Mouse (Mus musculus) myocyte (in vitro differentiated cells): ENCODE measurements around the gene Gabbr2. TPM values are rescaled to one million over a fixed set of nuclear protein-coding genes. Genes with fewer than 3 reads are reported as not detected.

Experiments
- H3K27me3 ChIP-seq: one replicate; pipeline ENCODE4 v1.6.1; 2011; ENCODE audit not compliant: control insufficient read depth, insufficient read depth, insufficient read length
- H3K36me3 ChIP-seq: one replicate; pipeline ENCODE4 v1.6.1; 2011; ENCODE audit not compliant: control insufficient read depth, insufficient read depth
- H3K4me2 ChIP-seq: one replicate; pipeline ENCODE4 v1.6.1; 2011; ENCODE audit warnings: low read depth, control low read depth
- H3K4me3 ChIP-seq: one replicate; pipeline ENCODE4 v1.5.1; 2011; ENCODE audit warnings: mild to moderate bottlenecking, control low read depth, moderate library complexity
- H3K79me2 ChIP-seq: one replicate; pipeline ENCODE4 v1.6.1; 2011; ENCODE audit not compliant: control insufficient read depth, insufficient read depth
- H3ac ChIP-seq: one replicate; pipeline ENCODE4 v1.6.1; 2011; ENCODE audit not compliant: control insufficient read depth, insufficient read length
- CEBPB ChIP-seq: IDR thresholded peaks from 2 replicates; pipeline ENCODE4 v1.6.1; 2011; ENCODE audit warnings: mild to moderate bottlenecking, moderate library complexity; ENCODE audit not compliant: poor library complexity, insufficient read depth, severe bottlenecking
- E2F4 ChIP-seq: IDR thresholded peaks from one replicate; pipeline ENCODE4 v1.6.1; 2011; ENCODE audit warnings: mild to moderate bottlenecking, control low read depth, moderate library complexity; ENCODE audit not compliant: insufficient read depth
- MAX ChIP-seq: IDR thresholded peaks from one replicate; pipeline ENCODE4 v1.6.1; 2011; ENCODE audit warnings: low read depth, mild to moderate bottlenecking, control low read depth
- MYOD1 ChIP-seq, 3 experiments: IDR thresholded peaks; one replicate each; pipeline ENCODE4 v1.6.1; 2011; ENCODE audit warnings: control low read depth in 2 of 3, low read depth in 2 of 3, mild to moderate bottlenecking in 2 of 3, moderate library complexity in 1 of 3; ENCODE audit not compliant: insufficient read length in 2 of 3, control insufficient read depth in 1 of 3
- MYOG ChIP-seq, 3 experiments: IDR thresholded peaks; one replicate each; pipeline ENCODE4 v1.6.1; 2011; ENCODE audit warnings: control low read depth in 2 of 3, low read depth in 2 of 3, mild to moderate bottlenecking in 2 of 3; ENCODE audit not compliant: insufficient read length in 2 of 3, control insufficient read depth in 1 of 3, insufficient read depth in 1 of 3
- POLR2A ChIP-seq: IDR thresholded peaks from one replicate; pipeline ENCODE4 v1.6.1; 2011; ENCODE audit warnings: low read depth, mild to moderate bottlenecking, control low read depth, moderate library complexity; ENCODE audit not compliant: insufficient read length
- POLR2AphosphoS2 ChIP-seq: IDR thresholded peaks from one replicate; pipeline ENCODE4 v1.6.1; 2011; ENCODE audit warnings: low read depth, control low read depth; ENCODE audit not compliant: insufficient read length
- REST ChIP-seq: IDR thresholded peaks from one replicate; pipeline ENCODE4 v1.6.1; 2011; ENCODE audit warnings: mild to moderate bottlenecking, control low read depth, moderate library complexity; ENCODE audit not compliant: insufficient read depth, insufficient read length
- SRF ChIP-seq: IDR thresholded peaks from one replicate; pipeline ENCODE4 v1.6.1; 2011; ENCODE audit warnings: low read depth; ENCODE audit not compliant: control insufficient read depth, insufficient read length
- TCF12 ChIP-seq: IDR thresholded peaks from one replicate; pipeline ENCODE4 v1.6.1; 2011; ENCODE audit warnings: mild to moderate bottlenecking, control low read depth; ENCODE audit not compliant: poor library complexity, insufficient read depth, severe bottlenecking
- TCF3 ChIP-seq: IDR thresholded peaks from one replicate; pipeline ENCODE4 v1.6.1; 2011; ENCODE audit warnings: low read depth, control low read depth; ENCODE audit not compliant: insufficient read length
- USF1 ChIP-seq: IDR thresholded peaks from one replicate; pipeline ENCODE4 v1.6.1; 2011; ENCODE audit warnings: low read depth, mild to moderate bottlenecking, control low read depth, moderate library complexity
- polyA plus RNA-seq: library from polyadenylated mRNA; unstranded; fragments of >200 nt; fragmentation: generic; extraction: Trizol; gene quantifications from one replicate; pipeline ENCODE4 v1.2.1, GENCODE M21; 2012; ENCODE audit warnings: missing spikeins

Gene Gabbr2
- polyA plus RNA-seq, 1 experiment: not detected

DNA sequence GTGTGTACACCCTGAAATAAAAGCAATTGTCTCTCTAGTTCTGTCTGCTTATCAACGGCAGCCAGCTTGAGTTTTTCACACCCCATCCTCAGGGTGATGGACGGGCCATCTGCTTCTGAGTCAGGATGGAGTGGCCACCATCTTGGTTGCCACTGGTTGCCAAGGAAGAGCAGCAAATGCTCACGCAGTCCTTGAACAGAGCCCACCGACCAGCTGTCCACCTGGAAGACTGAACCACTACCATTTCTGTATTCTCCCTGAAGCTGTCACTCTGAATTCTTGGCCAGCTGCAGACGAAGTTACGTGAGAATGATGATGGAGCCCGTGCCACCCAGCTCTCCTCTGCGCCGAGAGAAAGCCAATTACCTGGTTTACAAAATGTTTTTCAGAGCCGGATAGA is 102.5 kb downstream of the Gabbr2 start:
- TF ChIP-seq MYOD1 (IDR thresholded peaks at IDR 0.05; ENCODE audit: control insufficient read depth in 1 of 3, insufficient read length in 2 of 3, low read depth in 2 of 3): no peak
- TF ChIP-seq CEBPB: no peak
- no peaks in the 10 kb centered on the region for H3K36me3 ChIP-seq
- H3K79me2 ChIP-seq: no peaks in the 10 kb centered on the region
- no peak overlapping the region for H3K4me2 ChIP-seq
- no peak overlapping the region for H3K4me3 ChIP-seq
- no peaks in the 10 kb centered on the region for H3K27me3 ChIP-seq
- no peak overlapping the region for H3ac ChIP-seq

DNA sequence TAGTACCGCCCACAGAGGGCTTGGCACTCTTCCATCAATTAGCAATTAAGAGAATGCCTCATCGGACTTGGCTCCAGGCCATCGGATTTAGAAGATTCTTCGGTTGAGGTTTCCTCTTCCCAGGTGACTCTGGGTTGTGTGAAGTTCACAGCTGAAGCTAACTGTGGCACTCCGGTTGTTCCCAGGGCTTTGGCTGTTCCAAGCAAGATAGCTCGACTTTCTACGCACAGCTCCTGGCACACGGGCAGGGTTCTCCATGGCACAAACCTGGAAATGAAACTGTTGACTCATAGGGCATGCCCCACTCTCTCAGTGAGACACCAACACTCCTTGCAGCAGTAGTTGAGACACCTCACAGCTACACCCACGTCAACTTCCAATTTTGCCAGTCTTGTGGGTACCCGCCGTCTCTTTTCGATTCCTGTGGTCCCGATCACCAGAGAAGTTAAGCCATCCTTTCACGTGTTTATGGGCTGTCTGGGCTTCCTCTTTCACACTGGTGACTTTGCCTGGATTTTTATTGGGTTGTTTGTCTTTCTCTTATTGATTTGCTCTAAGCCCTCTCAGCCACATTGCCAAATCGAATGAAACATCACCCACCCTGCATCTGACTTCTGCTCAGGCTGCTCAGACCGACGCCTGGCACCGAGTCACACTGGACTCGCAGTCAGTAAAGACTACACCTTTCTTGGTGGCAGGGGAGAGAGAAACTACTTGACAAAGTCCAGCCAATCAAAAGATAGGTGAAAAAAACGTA is 105.9 kb downstream of the Gabbr2 start:
- no peak overlapping the region for H3K4me3 ChIP-seq
- H3K27me3 ChIP-seq: no peaks in the 10 kb centered on the region
- H3ac ChIP-seq: no peak overlapping the region
- no peaks in the 10 kb centered on the region for H3K36me3 ChIP-seq
- no peak overlapping the region for H3K4me2 ChIP-seq
- no peaks in the 10 kb centered on the region for H3K79me2 ChIP-seq
- TF ChIP-seq POLR2A: no peak
- TF ChIP-seq MYOG (IDR thresholded peaks at IDR 0.05; ENCODE audit: control insufficient read depth in 1 of 3, insufficient read depth in 1 of 3, insufficient read length in 2 of 3, low read depth in 2 of 3): no peak
- TF ChIP-seq SRF: no peak
- TF ChIP-seq USF1: no peak
- TF ChIP-seq MYOD1 (IDR thresholded peaks at IDR 0.05; ENCODE audit: control insufficient read depth in 1 of 3, insufficient read length in 2 of 3, low read depth in 2 of 3): no peak
- no peak for TF ChIP-seq E2F4

DNA sequence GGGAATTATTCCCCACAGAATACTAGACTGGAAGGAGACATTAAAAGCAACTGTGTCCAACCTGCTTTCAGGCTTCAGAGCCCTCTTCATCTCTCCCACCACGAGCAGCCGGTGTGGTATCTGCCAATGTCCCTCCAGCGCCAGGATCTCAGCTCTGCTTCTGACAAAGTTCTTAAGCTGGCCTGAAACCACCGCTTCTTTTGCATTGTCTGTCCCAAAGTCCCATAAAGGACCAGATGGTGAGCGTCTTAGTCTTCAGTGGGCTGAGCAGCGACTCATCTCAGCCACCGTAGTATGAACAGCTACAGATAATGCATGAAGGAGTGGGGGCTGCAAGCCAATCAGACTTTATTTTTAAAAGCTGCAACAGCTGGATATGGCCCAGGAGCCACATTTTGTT is 107.5 kb downstream of the Gabbr2 start:
- Histone ChIP-seq H3K4me3 (no peak overlapping the region), H3ac (no peak overlapping the region), H3K79me2 (no peaks in the 10 kb centered on the region), H3K27me3 (no peaks in the 10 kb centered on the region), H3K36me3 (no peaks in the 10 kb centered on the region), H3K4me2 (no peak overlapping the region)
- no peak for TF ChIP-seq TCF12
- no peak for TF ChIP-seq MAX
- TF ChIP-seq USF1: no peak
- no peak for TF ChIP-seq CEBPB
- TF ChIP-seq REST: no peak
- no peak for TF ChIP-seq MYOD1 (IDR thresholded peaks at IDR 0.05; ENCODE audit: control insufficient read depth in 1 of 3, insufficient read length in 2 of 3, low read depth in 2 of 3)
- TF ChIP-seq TCF3: no peak

- H3K4me2 ChIP-seq: no peak overlapping the region
- no peaks in the 10 kb centered on the region for H3K79me2 ChIP-seq
- H3ac ChIP-seq: no peak overlapping the region
- no peaks in the 10 kb centered on the region for H3K36me3 ChIP-seq
- no peak overlapping the region for H3K4me3 ChIP-seq
- no peaks in the 10 kb centered on the region for H3K27me3 ChIP-seq
- TF ChIP-seq CEBPB (no peak), TCF12 (no peak), MYOG (IDR thresholded peaks at IDR 0.05; ENCODE audit: control insufficient read depth in 1 of 3, insufficient read depth in 1 of 3, insufficient read length in 2 of 3, low read depth in 2 of 3) (no peak), SRF (no peak), MYOD1 (IDR thresholded peaks at IDR 0.05; ENCODE audit: control insufficient read depth in 1 of 3, insufficient read length in 2 of 3, low read depth in 2 of 3) (no peak), USF1 (no peak), POLR2A (no peak), E2F4 (no peak), REST (no peak), MAX (no peak), TCF3 (no peak), POLR2AphosphoS2 (no peak)
Measured at GRCm38 (mm10) chr4:46883546-46883945, 108.1 kb downstream of the Gabbr2 start.

DNA sequence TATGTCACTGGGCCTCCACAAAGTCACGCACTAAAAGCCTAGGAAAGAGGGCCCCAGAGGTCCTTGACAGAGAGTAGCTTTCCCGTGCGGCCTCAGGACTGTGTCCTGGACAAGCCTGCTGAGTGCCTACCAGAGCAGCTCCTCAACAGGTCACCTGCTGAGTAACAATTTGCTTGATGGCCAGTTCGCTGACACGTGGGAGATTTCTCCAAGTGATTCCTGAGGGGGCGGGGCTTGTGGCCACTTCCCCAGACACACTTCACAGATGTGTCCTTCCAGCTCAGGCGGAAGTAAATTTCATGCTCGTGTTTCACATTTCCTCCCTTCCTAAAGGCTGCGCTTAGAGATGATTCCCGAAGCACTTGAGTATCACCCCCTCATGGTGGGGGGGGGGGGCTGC is 108.6 kb downstream of the Gabbr2 start:
- Histone ChIP-seq H3ac (no peak overlapping the region), H3K27me3 (no peaks in the 10 kb centered on the region), H3K4me3 (no peak overlapping the region), H3K79me2 (no peaks in the 10 kb centered on the region), H3K4me2 (no peak overlapping the region), H3K36me3 (no peaks in the 10 kb centered on the region)
- no peak for TF ChIP-seq POLR2A
- no peak for TF ChIP-seq TCF3
- no peak for TF ChIP-seq REST
- TF ChIP-seq CEBPB: no peak
- no peak for TF ChIP-seq SRF
- no peak for TF ChIP-seq MYOD1 (IDR thresholded peaks at IDR 0.05; ENCODE audit: control insufficient read depth in 1 of 3, insufficient read length in 2 of 3, low read depth in 2 of 3)
- TF ChIP-seq POLR2AphosphoS2: no peak
- TF ChIP-seq E2F4: no peak
- no peak for TF ChIP-seq MYOG (IDR thresholded peaks at IDR 0.05; ENCODE audit: control insufficient read depth in 1 of 3, insufficient read depth in 1 of 3, insufficient read length in 2 of 3, low read depth in 2 of 3)
- no peak for TF ChIP-seq MAX
- no peak for TF ChIP-seq USF1
